Mouse (Mus musculus): ENCODE measurements around the gene Ryr2.
A peak's percentile ranks its signal among the peaks of the same experiment; 100 is the strongest.
"Not testable (repeated sequence)": the region's sequence is repeated elsewhere in the genome, so short reads cannot be mapped to it uniquely, and the experiment has no call there.

The Ryr2 gene

DNA sequence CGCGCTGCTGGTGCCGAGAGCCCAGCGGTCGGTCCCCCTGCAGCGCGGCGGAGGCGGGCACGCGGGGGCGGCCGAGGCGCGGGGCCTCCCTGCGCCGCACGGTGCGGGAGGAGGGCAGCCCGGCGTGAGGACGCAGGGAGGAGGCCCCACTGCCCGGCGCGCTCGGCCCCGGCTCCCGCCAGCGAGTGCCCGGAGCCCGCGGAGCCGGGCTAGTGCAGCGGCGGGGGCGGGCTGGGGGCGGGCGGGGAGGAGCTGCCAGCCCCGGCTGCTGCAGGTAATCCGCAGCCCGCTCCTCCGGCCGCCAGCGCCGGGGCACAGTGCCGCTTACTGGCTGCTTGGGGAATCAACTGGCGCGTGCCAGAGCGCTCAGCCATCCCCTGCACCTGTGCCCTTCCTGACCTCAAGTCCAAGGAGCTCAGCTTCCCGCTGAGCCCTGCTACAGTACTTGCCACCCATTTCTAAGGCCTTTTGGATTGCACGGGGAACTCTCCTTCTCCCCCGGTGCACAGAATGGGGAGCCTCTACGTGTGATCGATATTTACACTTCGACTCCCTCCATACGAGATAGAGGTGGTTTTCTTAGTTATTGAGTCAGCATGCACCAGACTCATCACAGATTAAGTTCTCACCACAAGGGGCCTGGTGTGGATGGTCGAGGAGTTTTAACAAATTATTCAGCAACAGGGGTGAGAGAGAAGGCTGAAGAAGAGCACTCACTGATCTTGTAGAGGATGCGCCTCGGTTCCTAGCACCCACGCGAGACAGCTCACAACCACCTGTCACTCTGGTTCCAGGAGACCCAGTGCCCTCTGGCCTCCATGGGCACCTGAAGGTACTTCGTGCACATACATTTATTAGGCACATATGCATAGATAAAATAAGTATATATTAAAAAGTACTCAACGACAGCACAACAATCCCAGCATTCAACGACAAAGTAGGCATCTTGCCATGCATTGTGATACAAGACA, at the start of gene Ryr2:
Gene Ryr2 (minus strand): TSS at position 284 of the 971 bp plus-strand sequence.
- peak; percentile 15 for DNase-seq (ENCODE audit: low read depth, low spot score)

DNA sequence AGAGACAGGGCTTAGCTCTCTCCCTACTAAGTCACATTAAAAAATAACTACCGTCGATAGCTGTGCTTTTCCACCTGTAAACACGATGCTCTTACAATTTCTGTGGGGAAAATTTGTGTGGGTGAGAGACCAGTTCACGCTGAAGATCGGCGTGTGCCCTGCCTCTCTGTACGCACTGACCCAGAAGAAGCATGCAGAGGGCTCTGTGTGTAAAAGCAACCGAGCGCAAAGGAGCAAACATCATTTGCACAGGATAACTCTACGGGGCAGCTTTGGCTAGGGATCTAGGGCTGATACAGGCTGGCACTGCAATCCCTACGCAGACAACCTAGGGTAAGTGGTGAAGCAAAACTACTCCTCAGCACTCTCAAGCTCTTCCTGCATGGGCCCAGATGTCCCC, 47.2 kb upstream of the Ryr2 start:
- DNase-seq (ENCODE audit: low read depth, low spot score), result no peak

DNA sequence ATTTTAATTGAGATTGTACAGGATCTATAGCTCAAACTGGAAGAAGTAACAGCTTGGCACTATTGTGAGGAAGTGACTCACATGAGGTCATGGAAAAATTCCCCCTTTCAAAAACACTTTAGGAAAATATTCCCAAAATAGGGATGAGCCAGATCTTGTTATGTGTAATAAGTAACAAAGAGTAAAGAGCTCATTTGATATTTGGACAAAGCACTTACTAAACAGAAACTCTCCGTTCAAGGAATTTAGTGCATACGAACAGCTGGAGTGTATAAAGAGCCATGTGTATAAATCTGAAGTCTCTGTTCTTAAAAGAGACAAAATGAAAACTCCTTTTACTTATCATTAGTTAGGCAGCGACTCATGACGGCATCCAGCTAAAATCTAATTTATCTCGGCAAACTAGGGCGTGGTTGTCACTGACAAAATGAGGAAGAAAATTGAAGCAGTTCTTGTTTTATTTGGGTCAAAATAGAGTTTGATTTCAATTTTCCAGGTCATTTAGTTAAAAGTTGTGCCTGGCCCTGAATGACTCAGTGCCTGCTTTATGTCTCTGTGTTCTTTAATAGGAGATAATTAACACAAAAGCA, 40.3 kb upstream of the Ryr2 start:
- no peak for DNase-seq (ENCODE audit: low read depth, low spot score)

DNA sequence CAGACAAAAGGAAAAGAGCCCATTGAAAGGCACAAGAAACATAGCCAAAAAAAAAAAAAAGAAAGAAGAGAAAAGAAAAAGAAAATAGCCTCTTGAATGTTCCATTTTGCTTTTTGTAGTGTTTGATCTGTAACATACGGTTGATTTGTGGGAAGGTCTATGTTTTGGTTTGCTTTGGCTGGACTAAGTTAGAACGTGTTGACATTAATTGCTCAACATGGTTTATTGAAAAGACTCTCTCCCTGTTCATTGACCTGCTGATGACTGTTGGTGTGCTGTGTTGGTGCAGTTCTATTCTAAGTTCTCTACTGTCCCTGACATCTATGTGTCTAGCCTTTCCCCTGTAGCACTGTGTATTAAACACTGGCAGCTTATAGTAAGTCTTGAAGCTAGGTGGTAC, 39.7 kb upstream of the Ryr2 start:
- DNase-seq (ENCODE audit: low read depth, low spot score), result no peak

DNA sequence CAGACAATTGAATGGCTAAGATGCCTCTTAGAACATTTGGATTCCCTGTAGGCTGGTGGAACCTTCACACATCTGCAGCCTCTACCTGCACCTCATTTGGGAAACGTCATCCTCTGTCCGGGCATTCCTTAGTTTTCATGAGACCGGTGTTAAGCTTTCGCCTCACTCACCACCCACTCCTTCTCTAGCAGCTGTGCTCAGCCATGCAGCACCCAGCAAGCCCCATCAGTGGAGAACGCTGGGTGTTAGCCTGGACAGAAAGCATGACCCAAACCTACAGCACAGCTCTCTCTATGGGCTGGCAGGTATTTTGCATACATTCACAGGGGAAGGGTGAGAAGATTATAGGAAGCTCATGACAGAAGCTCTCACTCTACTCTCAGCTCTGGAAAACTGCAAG, 36.6 kb upstream of the Ryr2 start:
- DNase-seq (ENCODE audit: low read depth, low spot score), result no peak

DNA sequence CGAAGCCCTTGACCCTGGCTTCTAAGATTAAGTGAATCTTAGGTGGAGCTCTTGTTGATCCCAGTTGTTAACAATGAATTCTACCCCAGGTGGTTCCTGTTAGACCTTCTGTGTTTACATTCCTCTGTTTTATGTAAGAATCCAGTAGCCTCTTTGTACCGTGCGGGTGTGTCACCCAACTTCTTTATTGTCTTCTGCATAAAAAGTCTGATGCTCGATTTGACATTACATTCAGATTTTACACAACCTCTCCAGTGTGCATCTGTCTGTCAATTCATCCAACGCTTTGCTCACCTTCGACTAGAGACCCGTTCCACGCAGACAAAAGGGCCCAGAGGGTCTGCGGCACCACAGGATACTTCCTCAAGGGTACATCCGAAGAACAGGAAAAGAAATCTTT, 29.7 kb upstream of the Ryr2 start:
- DNase-seq (ENCODE audit: low read depth, low spot score), result not testable (repeated sequence)

DNA sequence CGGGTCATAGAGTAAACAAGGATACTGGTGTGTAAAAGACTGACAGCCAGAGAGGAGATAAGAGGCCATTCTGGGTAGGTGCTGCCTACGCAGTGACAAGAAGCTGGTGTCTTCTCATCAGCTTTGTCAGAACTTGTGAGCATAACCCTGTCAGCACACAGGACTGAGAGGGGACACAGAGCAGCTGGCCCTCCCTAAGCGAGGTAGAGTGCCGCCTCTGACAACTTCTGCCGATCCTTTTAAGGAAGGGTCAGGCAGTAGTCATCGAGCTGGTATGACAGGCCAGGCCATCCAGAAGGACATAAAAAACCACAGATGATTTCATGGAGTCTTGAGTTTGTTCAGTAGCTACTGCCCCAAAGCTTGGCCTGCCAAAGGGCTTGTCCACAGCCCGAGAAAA, 26.8 kb upstream of the Ryr2 start:
- DNase-seq (ENCODE audit: low read depth, low spot score), result no peak

DNA sequence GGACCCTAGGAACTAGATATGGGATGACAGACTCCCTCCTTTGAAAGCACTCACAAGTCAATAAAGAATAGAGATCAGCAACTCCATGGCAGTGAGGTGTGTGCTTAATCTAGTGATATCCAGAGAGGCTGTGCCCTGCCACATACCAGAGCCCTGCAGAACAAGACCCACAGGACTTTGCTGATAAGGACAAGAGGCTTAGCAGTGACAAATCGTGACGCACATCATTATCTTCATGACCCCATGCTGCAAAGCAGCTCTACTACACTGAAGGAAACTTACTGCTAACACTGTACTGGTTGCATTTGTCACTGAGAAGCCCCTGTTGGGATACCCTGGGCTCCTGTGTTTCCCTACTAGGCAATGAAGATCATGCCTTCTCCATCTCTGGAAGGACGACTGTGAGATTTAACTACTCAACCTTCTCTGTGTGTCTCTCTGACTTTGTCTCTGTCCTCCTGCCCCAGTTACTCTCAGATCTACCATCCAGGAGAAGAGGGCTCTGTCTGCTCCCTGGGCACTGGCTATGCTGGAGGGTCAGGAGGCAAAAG, 25.5 kb upstream of the Ryr2 start:
- no peak for DNase-seq (ENCODE audit: low read depth, low spot score)

DNA sequence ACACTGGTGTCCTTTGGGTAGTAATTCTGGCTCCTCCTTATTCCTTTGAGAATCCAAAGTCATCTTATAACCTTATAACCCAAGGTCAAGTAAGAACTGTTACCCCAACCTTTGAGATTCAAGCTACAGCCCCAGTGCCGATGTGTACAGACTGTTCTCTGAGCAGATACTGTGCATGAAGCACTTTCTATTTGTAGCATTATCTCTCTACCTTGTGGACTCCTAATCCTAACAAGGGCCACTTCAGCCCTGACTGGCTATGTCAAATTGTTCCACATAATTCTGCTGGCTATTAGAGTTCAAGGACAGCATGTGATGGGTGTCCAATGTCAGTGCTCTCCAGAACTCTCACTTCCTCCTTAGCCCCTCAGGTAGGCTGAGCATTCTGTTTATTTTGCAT, 22.4 kb upstream of the Ryr2 start:
- no peak for DNase-seq (ENCODE audit: low read depth, low spot score)

DNA sequence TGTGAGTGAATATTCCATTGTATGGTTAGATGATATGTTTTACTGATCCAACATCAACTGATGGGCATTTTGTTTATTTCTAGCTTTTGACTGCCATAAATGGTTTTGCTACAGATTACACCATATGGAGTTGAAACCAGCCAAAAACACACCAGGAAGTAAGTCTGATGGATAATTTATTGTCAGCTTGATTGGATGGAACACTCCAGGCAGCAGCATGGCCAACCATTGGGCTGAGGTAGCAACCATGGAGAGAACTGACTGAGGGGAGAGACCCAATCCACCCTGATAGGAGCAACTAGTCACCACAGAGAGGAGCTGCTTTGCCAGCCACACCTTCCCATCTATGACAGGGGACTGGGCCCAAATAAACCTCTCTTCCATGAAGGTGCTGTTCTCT, 19.4 kb upstream of the Ryr2 start:
- DNase-seq (ENCODE audit: low read depth, low spot score), result no peak

DNA sequence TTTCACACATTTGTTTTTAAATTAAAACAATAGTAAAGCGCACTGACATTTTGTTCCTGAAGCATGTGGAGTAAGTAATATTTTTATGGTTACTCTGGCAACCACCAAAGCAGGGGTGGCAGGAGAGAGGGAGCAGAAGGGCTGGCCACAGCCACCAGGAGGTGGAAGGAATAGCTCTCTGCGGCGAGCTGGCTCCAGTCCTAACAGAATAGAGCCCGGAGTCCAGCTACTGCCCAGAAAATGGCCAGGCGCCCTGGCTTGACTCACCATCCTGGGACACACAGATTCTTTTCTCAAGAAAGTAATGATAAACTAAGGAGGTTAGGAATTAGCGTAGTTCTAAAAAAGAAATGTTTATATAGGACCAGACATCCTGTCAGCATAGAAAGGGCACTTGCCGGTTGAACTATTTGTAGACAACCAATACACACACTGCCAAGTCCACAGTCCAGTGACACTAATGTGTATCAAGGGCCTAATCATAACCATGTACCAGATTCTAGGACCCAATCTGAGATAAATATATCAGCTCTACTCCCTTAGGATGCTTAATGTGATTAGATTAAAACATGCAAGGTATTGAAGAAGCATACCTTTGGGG, 18.3 kb upstream of the Ryr2 start:
- peak; percentile 6 for DNase-seq (ENCODE audit: low read depth, low spot score)

DNA sequence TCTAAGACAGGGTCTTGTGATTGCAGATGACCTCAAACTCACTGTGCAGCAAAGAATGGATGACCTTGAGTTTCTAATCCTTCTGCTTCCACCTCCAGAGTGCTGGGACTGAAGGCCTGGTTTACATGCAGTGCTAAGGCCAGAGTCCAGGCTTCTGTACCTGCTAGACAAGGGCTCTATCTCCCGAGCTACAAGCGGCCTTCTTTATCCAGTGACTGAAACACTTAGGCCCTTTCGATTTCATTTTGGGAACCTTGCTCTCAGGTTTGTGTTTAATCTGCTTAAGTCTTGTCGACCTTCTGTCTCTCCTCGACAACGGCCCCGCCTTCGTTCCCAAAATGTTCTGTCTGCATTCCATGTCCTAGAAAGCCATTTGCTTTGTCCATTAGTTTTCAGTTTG, 8.8 kb upstream of the Ryr2 start:
- DNase-seq (ENCODE audit: low read depth, low spot score), result no peak

DNA sequence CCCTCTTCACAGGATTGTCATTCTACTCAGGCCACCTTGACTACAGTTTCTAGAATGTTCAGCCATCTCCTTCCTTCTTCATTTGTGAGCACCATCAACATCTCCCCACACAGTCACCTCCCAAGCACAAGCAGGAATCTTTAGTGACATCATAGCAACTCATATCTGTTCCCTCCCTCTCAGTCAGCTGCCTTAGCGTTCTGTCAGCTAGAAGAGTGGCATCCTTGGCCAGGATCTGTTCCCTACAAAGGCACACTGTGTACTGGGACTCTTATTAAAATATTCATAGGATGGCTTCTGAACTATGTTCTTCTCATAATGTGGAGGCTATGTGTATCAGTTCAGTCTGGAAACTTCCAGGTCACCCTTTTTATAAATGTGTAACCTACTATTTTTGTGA, 8.1 kb upstream of the Ryr2 start:
- DNase-seq (ENCODE audit: low read depth, low spot score), result no peak

DNA sequence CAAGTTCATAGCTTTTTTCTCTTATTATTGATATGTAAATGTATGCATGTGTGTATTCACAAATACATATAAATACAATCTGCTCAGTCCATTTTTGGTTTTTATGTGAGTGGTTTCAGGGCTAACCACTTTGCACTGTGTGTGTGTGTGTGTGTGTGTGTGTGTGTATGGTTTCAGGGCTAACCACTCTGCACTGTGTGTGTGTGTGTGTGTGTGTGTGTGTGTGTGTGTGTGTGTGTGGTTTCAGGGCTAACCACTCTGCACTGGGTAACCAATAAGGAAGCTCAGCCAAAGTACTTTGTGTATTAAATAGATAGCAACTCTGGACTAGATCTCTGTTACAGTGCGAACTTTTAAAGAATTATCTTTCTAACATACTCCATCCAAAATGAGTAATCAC, 2.2 kb upstream of the Ryr2 start:
- DNase-seq (ENCODE audit: low read depth, low spot score), result no peak

DNA sequence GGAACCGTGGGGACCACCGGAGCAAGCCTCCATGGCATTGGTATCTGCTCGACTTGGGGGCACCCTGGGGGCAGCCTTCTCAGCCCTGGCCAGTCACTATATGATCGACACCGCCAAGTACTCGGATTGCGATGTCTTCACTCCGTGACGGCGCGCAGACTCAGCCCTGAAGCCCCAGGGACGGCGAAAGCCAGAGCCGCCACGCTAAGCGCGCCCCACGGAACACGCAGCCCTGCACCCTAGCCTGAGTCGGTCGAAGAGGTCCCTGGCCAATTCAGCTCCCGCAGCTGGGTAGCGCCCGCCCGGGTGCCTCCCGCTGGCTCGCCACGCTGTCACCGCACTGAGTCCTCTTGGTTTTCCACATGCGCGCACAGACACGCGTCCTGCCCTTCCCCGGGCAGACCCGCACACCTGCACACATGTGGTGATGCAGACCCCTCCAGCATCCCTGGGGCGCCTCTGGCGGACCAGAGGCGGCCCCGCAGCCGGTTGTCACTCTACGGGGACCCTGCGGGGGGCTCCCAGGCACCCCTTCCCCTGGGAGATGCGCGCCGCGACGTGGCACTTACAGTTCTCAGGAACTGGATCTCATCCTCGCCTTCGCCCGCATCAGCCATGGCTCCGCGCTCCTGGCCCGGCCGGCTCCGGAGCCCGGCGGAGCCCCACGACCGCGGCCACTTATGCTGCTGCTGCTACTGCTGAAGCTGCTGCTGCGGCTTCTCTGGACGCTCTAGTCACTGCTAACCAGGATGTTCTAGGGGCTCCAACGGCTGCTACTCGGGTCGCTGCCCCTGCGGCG, 716 bp downstream of the Ryr2 start:
- no peak for DNase-seq (ENCODE audit: low read depth, low spot score)

DNA sequence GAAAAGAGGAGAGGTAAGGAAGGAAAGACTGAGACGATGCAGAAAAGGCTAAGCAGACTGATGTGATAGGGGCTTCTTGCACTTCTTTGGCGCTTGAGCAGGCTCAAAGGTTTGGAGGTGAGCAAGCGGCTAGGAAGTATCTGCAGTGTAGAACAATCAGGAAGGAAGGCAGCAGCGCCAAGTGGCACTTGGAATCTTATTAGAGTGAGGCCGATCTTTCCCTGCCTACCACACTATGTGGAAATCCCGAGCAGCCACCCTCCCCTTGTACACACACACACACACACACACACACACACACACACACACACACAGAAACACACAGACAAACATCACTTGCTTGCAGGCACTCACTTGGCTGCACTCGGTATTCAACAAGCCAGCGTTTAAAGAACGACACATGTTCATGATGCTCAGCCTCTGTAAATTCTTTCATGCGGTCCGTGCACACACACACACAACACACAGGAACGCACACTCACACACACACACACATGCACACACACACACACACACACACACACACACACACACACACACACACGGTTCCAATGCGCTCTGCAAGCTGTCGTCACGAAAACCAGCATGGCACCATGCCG, 1.4 kb downstream of the Ryr2 start:
- DNase-seq (ENCODE audit: low read depth, low spot score), result no peak

DNA sequence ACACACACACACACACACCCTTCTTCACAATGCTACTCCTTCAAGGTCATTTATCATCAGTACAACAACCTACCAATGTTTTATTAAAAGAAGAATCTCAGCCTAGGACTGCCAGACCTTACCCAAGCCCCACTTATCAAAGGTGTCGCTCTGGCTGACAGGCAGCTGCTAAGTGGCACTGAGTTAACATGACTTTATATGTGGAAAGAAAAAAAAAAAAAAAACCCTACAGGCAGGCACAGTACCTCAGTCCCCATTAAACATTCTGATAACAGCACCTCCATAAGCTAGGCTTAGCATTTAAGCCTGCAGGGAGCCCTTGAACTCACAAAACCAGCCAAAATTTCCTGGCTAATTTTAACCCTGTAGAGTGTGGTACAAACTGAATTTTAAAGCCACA, 2.4 kb downstream of the Ryr2 start:
- no peak for DNase-seq (ENCODE audit: low read depth, low spot score)

DNA sequence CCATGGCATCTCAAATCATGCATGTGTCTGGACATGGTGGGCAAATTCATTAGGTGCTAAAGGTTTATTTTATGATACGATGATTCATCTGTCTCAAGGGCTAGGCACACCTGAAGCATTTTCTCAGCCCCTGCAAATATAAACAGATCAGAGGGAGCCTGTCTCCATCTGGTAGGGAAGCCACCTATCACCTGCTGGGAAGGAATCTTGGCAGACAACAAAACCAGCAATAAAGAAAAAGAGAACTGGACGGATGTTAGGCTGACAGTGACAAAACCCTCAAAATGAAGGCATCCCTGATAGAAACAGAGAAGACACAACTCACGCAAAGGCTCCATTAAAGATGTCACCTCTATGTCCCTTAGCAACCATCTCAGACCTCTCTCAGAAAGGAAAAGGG, 3.7 kb downstream of the Ryr2 start:
- DNase-seq (ENCODE audit: low read depth, low spot score), result no peak

DNA sequence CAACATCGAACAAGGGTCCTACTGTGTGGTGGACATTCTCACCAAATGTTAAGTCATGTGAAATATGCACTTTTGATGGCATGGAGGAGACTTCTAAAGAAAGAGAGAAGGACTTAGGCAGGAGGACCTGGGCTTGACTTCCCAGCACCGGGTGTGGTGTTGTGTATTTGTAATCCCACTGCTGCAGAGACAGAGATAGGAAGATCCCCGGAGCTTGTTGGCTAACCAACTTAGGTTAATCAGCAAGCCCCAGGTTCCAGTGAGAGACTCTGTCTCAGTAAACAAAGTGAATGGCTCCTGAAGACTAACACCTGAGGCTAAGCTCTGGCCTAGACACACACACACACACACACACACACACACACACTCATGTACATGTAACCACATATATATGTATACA, 7.3 kb downstream of the Ryr2 start:
- DNase-seq (ENCODE audit: low read depth, low spot score), result no peak

DNA sequence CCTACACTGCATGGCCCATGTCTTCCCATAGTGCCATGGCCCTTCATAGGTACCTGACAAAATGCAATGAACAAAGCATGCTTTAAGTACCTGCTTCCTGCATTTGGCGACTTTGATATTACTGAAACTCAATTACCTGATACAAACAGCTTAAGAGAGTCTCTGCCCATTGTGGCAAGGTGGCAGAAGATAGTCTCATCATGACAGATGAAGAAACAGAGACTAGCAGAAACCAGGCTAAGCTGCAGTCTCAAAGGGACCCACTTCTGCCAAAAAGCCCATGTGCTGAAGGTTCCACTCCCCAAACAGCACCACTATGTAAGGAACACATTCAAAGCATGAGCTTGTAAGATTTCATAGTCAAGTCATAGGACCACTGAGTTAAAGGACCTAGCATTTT, 7.8 kb downstream of the Ryr2 start:
- DNase-seq (ENCODE audit: low read depth, low spot score), result no peak

DNA sequence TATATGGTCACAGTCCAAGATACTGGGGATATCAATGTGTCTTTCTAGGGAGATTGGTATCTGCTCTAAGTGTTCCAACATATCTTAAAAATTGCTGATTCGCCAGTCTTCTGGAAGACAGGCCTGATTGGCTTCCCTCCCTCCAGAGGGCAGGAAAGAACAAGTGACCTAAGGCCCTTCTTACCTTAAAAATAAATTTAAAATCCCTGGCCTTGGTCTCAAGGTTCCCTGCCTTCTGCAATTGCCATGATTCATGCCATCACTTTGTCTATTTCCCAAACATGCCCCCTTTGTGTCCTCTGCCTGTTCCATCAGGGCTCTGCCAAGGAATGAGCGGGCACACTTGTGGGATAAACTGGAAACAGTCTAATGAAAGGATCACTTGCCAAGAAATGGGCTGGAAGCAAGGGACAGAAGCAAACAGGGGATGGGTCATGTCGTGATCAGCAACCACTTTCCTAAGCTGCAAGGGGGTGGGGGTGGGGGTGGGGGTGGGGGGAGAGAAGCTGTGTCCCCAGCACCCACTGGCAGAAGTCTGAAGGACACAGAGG, 10.3 kb downstream of the Ryr2 start:
- no peak for DNase-seq (ENCODE audit: low read depth, low spot score)

Measured in skeletal muscle tissue, adult 2 months (tissue).